In genomic region chr4:82692009-82692326, GRCm38 (mm10) we compare ENCODE assay signal across 10 mouse cellular contexts. TPM values are rescaled to one million over a fixed set of nuclear protein-coding genes. Genes with fewer than 3 reads are reported as not detected.
A peak's percentile ranks its signal among the peaks of the same experiment; 100 is the strongest.
DNase-seq lines count a peak whose midpoint lies in the region; ATAC-seq and TF ChIP-seq lines count a peak whose summit lies in the region.
"Had no signal": no experiment of that assay in that cellular context is flagged by ENCODE, and none has a peak within 500 bp of the region (broad histone marks: within the 10 kb centered on the region; RNA-seq: fewer than 3 reads in every experiment).

No protein-coding gene starts in this region.

- WGBS in forebrain, embryonic 10.5 days, result 48% methylated on average over 3 of the region's 3 CpGs
- WGBS in forebrain, postnatal 0 days, result 39% methylated on average over 3 of the region's 3 CpGs
- 5% methylated on average over 3 of the region's 3 CpGs for WGBS in lung, embryonic 14.5 days
- WGBS in embryonic facial prominence, embryonic 14.5 days, result 10% methylated on average over 3 of the region's 3 CpGs
- WGBS in limb, embryonic 11.5 days, result 6% methylated on average over 3 of the region's 3 CpGs

- no peak for TF ChIP-seq CTCF in forebrain, postnatal 0 days (IDR thresholded peaks at IDR 0.05; ENCODE audit: low read depth)
- TF ChIP-seq CTCF in lung, embryonic 14.5 days (IDR thresholded peaks at IDR 0.05; ENCODE audit: low read depth), result no peak

- no peak overlapping the region for H3K4me2 ChIP-seq in forebrain, postnatal 0 days (ENCODE audit: low read depth)
- no peak overlapping the region for H3K4me2 ChIP-seq in lung, embryonic 14.5 days
- peak overlapping the region; percentile 30 for H3K4me2 ChIP-seq in embryonic facial prominence, embryonic 14.5 days (ENCODE audit: low read depth, low read length)
- no peak overlapping the region for H3K4me2 ChIP-seq in limb, embryonic 11.5 days (ENCODE audit: low read depth, severe bottlenecking)

- H3K36me3 ChIP-seq in forebrain, embryonic 10.5 days (replicated peaks), result no peaks in the 10 kb centered on the region
- H3K36me3 ChIP-seq in forebrain, postnatal 0 days (ENCODE audit: insufficient read depth), result no peaks in the 10 kb centered on the region
- H3K36me3 ChIP-seq in lung, embryonic 14.5 days (ENCODE audit: insufficient read depth), result no peaks in the 10 kb centered on the region
- H3K36me3 ChIP-seq in embryonic facial prominence, embryonic 14.5 days (ENCODE audit: control insufficient read depth, insufficient read depth, low read length), result no peaks in the 10 kb centered on the region
- H3K36me3 ChIP-seq in limb, embryonic 11.5 days (ENCODE audit: control insufficient read depth, insufficient read depth, low read length), result no peaks in the 10 kb centered on the region

- no peak overlapping the region for H3K4me3 ChIP-seq in forebrain, embryonic 10.5 days
- no peak overlapping the region for H3K4me3 ChIP-seq in forebrain, postnatal 0 days (ENCODE audit: low read depth, low read length)
- H3K4me3 ChIP-seq in lung, embryonic 14.5 days (ENCODE audit: low read depth, low read length), result no peak overlapping the region
- no peak overlapping the region for H3K4me3 ChIP-seq in embryonic facial prominence, embryonic 14.5 days (ENCODE audit: low read depth, low read length)
- no peak overlapping the region for H3K4me3 ChIP-seq in limb, embryonic 11.5 days (ENCODE audit: low read depth, low read length)

- no peaks in the 10 kb centered on the region for H3K27me3 ChIP-seq in forebrain, embryonic 10.5 days (ENCODE audit: poor library complexity, severe bottlenecking)
- H3K27me3 ChIP-seq in forebrain, postnatal 0 days (ENCODE audit: insufficient read depth, low read length), result no peaks in the 10 kb centered on the region
- no peaks in the 10 kb centered on the region for H3K27me3 ChIP-seq in lung, embryonic 14.5 days (ENCODE audit: insufficient read depth, low read length)
- H3K27me3 ChIP-seq in embryonic facial prominence, embryonic 14.5 days (replicated peaks; ENCODE audit: control insufficient read depth, insufficient read depth, low read length), result no peaks in the 10 kb centered on the region
- no peaks in the 10 kb centered on the region for H3K27me3 ChIP-seq in limb, embryonic 11.5 days (ENCODE audit: control insufficient read depth, insufficient read depth, low read length)

- peaks cover 39% of the 10 kb centered on the region for H3K4me1 ChIP-seq in forebrain, embryonic 10.5 days
- H3K4me1 ChIP-seq in forebrain, postnatal 0 days (ENCODE audit: insufficient read depth), result peaks cover 5% of the 10 kb centered on the region; the same call in 1 of the 2 replicates
- H3K4me1 ChIP-seq in lung, embryonic 14.5 days (ENCODE audit: insufficient read depth), result no peaks in the 10 kb centered on the region
- peaks cover 25% of the 10 kb centered on the region for H3K4me1 ChIP-seq in embryonic facial prominence, embryonic 14.5 days (ENCODE audit: control insufficient read depth, insufficient read depth, low read length)
- H3K4me1 ChIP-seq in limb, embryonic 11.5 days (ENCODE audit: control insufficient read depth, insufficient read depth, low read length), result peaks cover 10% of the 10 kb centered on the region

- no peak overlapping the region for H3K9ac ChIP-seq in forebrain, postnatal 0 days
- no peak overlapping the region for H3K9ac ChIP-seq in lung, embryonic 14.5 days
- H3K9ac ChIP-seq in embryonic facial prominence, embryonic 14.5 days (ENCODE audit: low read depth, low read length), result no peak overlapping the region
- no peak overlapping the region for H3K9ac ChIP-seq in limb, embryonic 11.5 days (ENCODE audit: low read length)

- H3K9me3 ChIP-seq in forebrain, embryonic 10.5 days, result no peaks in the 10 kb centered on the region; the same call in 1 of the 2 replicates
- H3K9me3 ChIP-seq in forebrain, postnatal 0 days (ENCODE audit: low read length), result no peaks in the 10 kb centered on the region
- H3K9me3 ChIP-seq in lung, embryonic 14.5 days (ENCODE audit: low read depth, low read length), result no peaks in the 10 kb centered on the region
- no peaks in the 10 kb centered on the region for H3K9me3 ChIP-seq in embryonic facial prominence, embryonic 14.5 days (ENCODE audit: control insufficient read depth, low read length)
- no peaks in the 10 kb centered on the region for H3K9me3 ChIP-seq in limb, embryonic 11.5 days (ENCODE audit: control insufficient read depth, low read length)

- peak overlapping the region; percentile 75 for H3K27ac ChIP-seq in forebrain, embryonic 10.5 days
- H3K27ac ChIP-seq in forebrain, postnatal 0 days (ENCODE audit: low read depth, low read length), result no peak overlapping the region
- H3K27ac ChIP-seq in lung, embryonic 14.5 days (ENCODE audit: low read depth), result peak overlapping the region; percentile 39; the same call in 1 of the 2 replicates
- H3K27ac ChIP-seq in embryonic facial prominence, embryonic 14.5 days (replicated peaks; ENCODE audit: low read depth, low read length), result peak overlapping the region; percentile 41; the same call in 1 of the 2 replicates
- H3K27ac ChIP-seq in limb, embryonic 11.5 days (replicated peaks; ENCODE audit: low read depth, low read length), result no peak overlapping the region

- no peak for DNase-seq in forebrain, embryonic 10.5 days (ENCODE audit: extremely low spot score, low spot score)
- no peak for DNase-seq in forebrain, postnatal 0 days
- DNase-seq in lung, embryonic 14.5 days, result no peak
- no peak for DNase-seq in lung, postnatal 4 days
- no peak for DNase-seq in embryonic facial prominence, embryonic 14.5 days (ENCODE audit: low spot score)
- no peak for DNase-seq in limb, embryonic 11.5 days (ENCODE audit: low spot score)
- DNase-seq in retina, embryonic 14.5 days (ENCODE audit: low spot score), result no peak
- DNase-seq: cerebellum, adult 2 months; right cerebral cortex, postnatal 25 days had no signal

- no peak for ATAC-seq in forebrain, postnatal 0 days
- ATAC-seq in lung, embryonic 14.5 days (ENCODE audit: insufficient read depth), result peak; percentile 26; the same call in 1 of the 2 replicates
- ATAC-seq in embryonic facial prominence, embryonic 14.5 days (ENCODE audit: low read depth), result no peak
- peak; percentile 61; the same call in 1 of the 2 replicates for ATAC-seq in limb, embryonic 11.5 days (ENCODE audit: insufficient number of reproducible peaks, low FRiP score, low TSS enrichment, low read depth)
- ATAC-seq in erythroid progenitor cell, adult 5-6 weeks (replicated peaks; ENCODE audit: low FRiP score, poor library complexity, severe bottlenecking), result no peak

RNA-seq across cellular contexts. Expression of gene Nfib, which starts 13.6 kb away (rescaled TPM):
- polyA plus RNA-seq in forebrain, embryonic 10.5 days (2016; fragmentation: Nextera tagmentation; extraction: Ambion mirVana), result 16.0 and 21.8 TPM in 2 replicates
- total RNA-seq in forebrain, postnatal 0 days (2014; rRNA removed), result 114 and 135 TPM in 2 replicates
- 40.2 and 69.0 TPM in 2 replicates for polyA plus RNA-seq in forebrain, postnatal 0 days (2015; fragmentation: Nextera tagmentation; extraction: Ambion mirVana)
- polyA plus RNA-seq in lung, embryonic 14.5 days (2014; fragmentation: Nextera tagmentation; extraction: Ambion mirVana), result 148 and 149 TPM in 2 replicates
- 86.0 and 100 TPM in 2 replicates for polyA plus RNA-seq in embryonic facial prominence, embryonic 14.5 days (2014; fragmentation: Nextera tagmentation; extraction: Ambion mirVana)
- polyA plus RNA-seq in limb, embryonic 11.5 days (2014; fragmentation: Nextera tagmentation; extraction: Ambion mirVana), result 31.8 and 36.0 TPM in 2 replicates
- 1.3 TPM in 1 of 2 replicates, not detected in the other for total RNA-seq in erythroid progenitor cell, adult 5-6 weeks (2015; ENCODE audit: low replicate concordance)
- total RNA-seq in erythroid progenitor cell, adult 5-6 weeks (2017; ENCODE audit: low replicate concordance), result not detected in 2 replicates

Comparison
In these comparisons a context has a peak if more than half of its experiments do, and no peak if none do; other contexts are left out.
1. H3K27ac ChIP-seq: peak in forebrain, embryonic 10.5 days (single experiment), lung, embryonic 14.5 days (single experiment) and embryonic facial prominence, embryonic 14.5 days (single experiment); none in forebrain, postnatal 0 days (single experiment) and limb, embryonic 11.5 days (single experiment).
2. ATAC-seq: peak in lung, embryonic 14.5 days (single experiment) and limb, embryonic 11.5 days (single experiment); none in forebrain, postnatal 0 days (single experiment), embryonic facial prominence, embryonic 14.5 days (single experiment) and erythroid progenitor cell, adult 5-6 weeks (single experiment).